In genomic region chr13:100437322-100437825, GRCm38 (mm10) we compare ENCODE assay signal across 26 mouse cellular contexts. TPM values are rescaled to one million over a fixed set of nuclear protein-coding genes. Genes with fewer than 3 reads are reported as not detected.
DNase-seq lines count a peak whose midpoint lies in the region; ATAC-seq and TF ChIP-seq lines count a peak whose summit lies in the region.
"Had no signal": no experiment of that assay in that cellular context is flagged by ENCODE, and none has a peak within 500 bp of the region (broad histone marks: within the 10 kb centered on the region; RNA-seq: fewer than 3 reads in every experiment).

No protein-coding gene starts in this region.

- peak; percentile 4 for DNase-seq in embryo, embryonic 10.5 days (ENCODE audit: low spot score)
- DNase-seq in embryo, embryonic 11 days = no peak
- DNase-seq in spleen, adult 12 weeks (ENCODE audit: low spot score) = no peak
- DNase-seq in adrenal gland, postnatal 36 days = no peak
- DNase-seq: adrenal gland, adult 8-10 months; adrenal gland, postnatal 14 days; cerebellum, adult 11 months; cerebellum, adult 18-20 months; cerebellum, adult 8-10 months; cerebellum, adult 9-11 months; cerebellum, postnatal 14 days; cerebellum, postnatal 36 days had no signal

- H3K27ac ChIP-seq in intestine, embryonic 15.5 days = no peak overlapping the region
- no peak overlapping the region for H3K27ac ChIP-seq in intestine, embryonic 16.5 days (ENCODE audit: low read length)
- no peak overlapping the region for H3K27ac ChIP-seq in intestine, postnatal 0 days (ENCODE audit: low read depth, low read length)
- H3K27ac ChIP-seq: embryonic facial prominence, embryonic 13.5 days; embryonic facial prominence, embryonic 15.5 days; forebrain, embryonic 10.5 days; forebrain, embryonic 12.5 days had no signal

- no peak overlapping the region for H3K4me3 ChIP-seq in intestine, embryonic 15.5 days (replicated peaks)
- H3K4me3 ChIP-seq in intestine, embryonic 16.5 days (ENCODE audit: low read length) = no peak overlapping the region
- H3K4me3 ChIP-seq in intestine, postnatal 0 days (ENCODE audit: low read depth, low read length) = no peak overlapping the region
- H3K4me3 ChIP-seq: embryonic facial prominence, embryonic 13.5 days; embryonic facial prominence, embryonic 15.5 days; erythroblast, embryonic 14.5 days; forebrain, embryonic 10.5 days; forebrain, embryonic 12.5 days had no signal

- H3K9ac ChIP-seq in intestine, embryonic 15.5 days = no peak overlapping the region
- no peak overlapping the region for H3K9ac ChIP-seq in intestine, embryonic 16.5 days (ENCODE audit: low read depth, low read length)
- H3K9ac ChIP-seq in intestine, postnatal 0 days (ENCODE audit: low read depth, low read length) = no peak overlapping the region
- H3K9ac ChIP-seq: embryonic facial prominence, embryonic 13.5 days; embryonic facial prominence, embryonic 15.5 days; forebrain, embryonic 12.5 days had no signal

- H3K4me1 ChIP-seq in intestine, embryonic 15.5 days (replicated peaks) = no peaks in the 10 kb centered on the region
- H3K4me1 ChIP-seq in intestine, embryonic 16.5 days (ENCODE audit: control insufficient read depth, insufficient read depth, low read length) = no peaks in the 10 kb centered on the region
- H3K4me1 ChIP-seq in intestine, postnatal 0 days (replicated peaks; ENCODE audit: control insufficient read depth, insufficient read depth, low read length) = no peaks in the 10 kb centered on the region
- H3K4me1 ChIP-seq: embryonic facial prominence, embryonic 13.5 days; embryonic facial prominence, embryonic 15.5 days; forebrain, embryonic 10.5 days; forebrain, embryonic 12.5 days had no signal

- no peak overlapping the region for H3K4me2 ChIP-seq in intestine, embryonic 15.5 days (replicated peaks)
- no peak overlapping the region for H3K4me2 ChIP-seq in intestine, embryonic 16.5 days (ENCODE audit: low read depth, low read length)
- H3K4me2 ChIP-seq in intestine, postnatal 0 days (replicated peaks; ENCODE audit: low read depth) = no peak overlapping the region
- H3K4me2 ChIP-seq: embryonic facial prominence, embryonic 13.5 days; embryonic facial prominence, embryonic 15.5 days; forebrain, embryonic 12.5 days had no signal

- no peaks in the 10 kb centered on the region for H3K36me3 ChIP-seq in intestine, embryonic 15.5 days
- H3K36me3 ChIP-seq in intestine, embryonic 16.5 days (ENCODE audit: control insufficient read depth, insufficient read depth, low read length) = no peaks in the 10 kb centered on the region
- peaks cover 24% of the 10 kb centered on the region for H3K36me3 ChIP-seq in intestine, postnatal 0 days (ENCODE audit: control insufficient read depth, insufficient read depth)
- H3K36me3 ChIP-seq: embryonic facial prominence, embryonic 13.5 days; embryonic facial prominence, embryonic 15.5 days; forebrain, embryonic 10.5 days; forebrain, embryonic 12.5 days; G1E had no signal

- no peak for TF ChIP-seq CTCF in intestine, postnatal 0 days (IDR thresholded peaks at IDR 0.05; ENCODE audit: low read depth)

- no peaks in the 10 kb centered on the region for H3K27me3 ChIP-seq in intestine, embryonic 15.5 days (replicated peaks)
- H3K27me3 ChIP-seq in intestine, embryonic 16.5 days (replicated peaks; ENCODE audit: control insufficient read depth, insufficient read depth, low read length) = no peaks in the 10 kb centered on the region
- H3K27me3 ChIP-seq in intestine, postnatal 0 days (replicated peaks; ENCODE audit: control insufficient read depth, insufficient read depth, low read length) = no peaks in the 10 kb centered on the region
- H3K27me3 ChIP-seq: embryonic facial prominence, embryonic 13.5 days; embryonic facial prominence, embryonic 15.5 days; forebrain, embryonic 12.5 days; Patski had no signal

- WGBS in intestine, embryonic 15.5 days = 67% methylated on average over 3 of the region's 3 CpGs
- WGBS in intestine, embryonic 16.5 days = 63% methylated on average over 3 of the region's 3 CpGs
- 55% methylated on average over 3 of the region's 3 CpGs for WGBS in intestine, postnatal 0 days

- 0 out of 2 replicates have a peak, but pooled peaks have one; percentile 39 for ATAC-seq in intestine, embryonic 15.5 days
- no peak for ATAC-seq in intestine, embryonic 16.5 days
- ATAC-seq in intestine, postnatal 0 days = peak; percentile 16; the same call in 1 of the 2 replicates
- ATAC-seq: activated CD4-positive, CD25-positive, alpha-beta regulatory T cell, adult 4 months; forebrain, embryonic 14.5 days; forebrain, embryonic 16.5 days; Patski had no signal

- H3K9me3 ChIP-seq in intestine, embryonic 15.5 days = no peaks in the 10 kb centered on the region
- H3K9me3 ChIP-seq in intestine, embryonic 16.5 days (ENCODE audit: control insufficient read depth, low read length) = no peaks in the 10 kb centered on the region
- H3K9me3 ChIP-seq in intestine, postnatal 0 days (ENCODE audit: control insufficient read depth) = no peaks in the 10 kb centered on the region
- H3K9me3 ChIP-seq: embryonic facial prominence, embryonic 13.5 days; embryonic facial prominence, embryonic 15.5 days; forebrain, embryonic 10.5 days; forebrain, embryonic 12.5 days; G1E had no signal

RNA-seq across cellular contexts. Expression of gene Naip1, which starts 15.3 kb away (rescaled TPM):
- polyA plus RNA-seq in intestine, embryonic 15.5 days (2015; fragmentation: Nextera tagmentation; extraction: Ambion mirVana) = 4.9 and 5.6 TPM in 2 replicates
- polyA plus RNA-seq in intestine, embryonic 16.5 days (2015; fragmentation: Nextera tagmentation; extraction: Ambion mirVana) = 9.1 and 15.4 TPM in 2 replicates
- 23.4 and 27.7 TPM in 2 replicates for polyA plus RNA-seq in intestine, postnatal 0 days (2015; fragmentation: Nextera tagmentation; extraction: Ambion mirVana)
- total RNA-seq in adrenal gland, postnatal 36 days (2021) = under 1 TPM; 0.17 to 0.30 TPM
- total RNA-seq: common myeloid progenitor, adult 5-6 weeks had no signal
- polyA plus RNA-seq: activated CD4-positive, CD25-positive, alpha-beta regulatory T cell, adult 4 months; embryonic facial prominence, embryonic 13.5 days; embryonic facial prominence, embryonic 15.5 days; erythroblast, embryonic 14.5 days; forebrain, embryonic 10.5 days; forebrain, embryonic 12.5 days; forebrain, embryonic 14.5 days; forebrain, embryonic 16.5 days had no signal

RNA-seq across cellular contexts. Expression of gene Gtf2h2, which starts 55.0 kb away (rescaled TPM):
- polyA plus RNA-seq in intestine, embryonic 15.5 days (2015; fragmentation: Nextera tagmentation; extraction: Ambion mirVana) = 78.8 and 79.0 TPM in 2 replicates
- 70.9 and 84.0 TPM in 2 replicates for polyA plus RNA-seq in intestine, embryonic 16.5 days (2015; fragmentation: Nextera tagmentation; extraction: Ambion mirVana)
- polyA plus RNA-seq in intestine, postnatal 0 days (2015; fragmentation: Nextera tagmentation; extraction: Ambion mirVana) = 33.4 and 37.5 TPM in 2 replicates
- 10 to 100 TPM; 24.5 to 30.5 TPM for total RNA-seq in adrenal gland, postnatal 36 days (2021)
